Mouse (Mus musculus) CD8-positive naive resting alpha-beta T cell, adult 2 months (primary cell): ENCODE results near the gene Nop2.

Experiments
- DNase-seq, 2 experiments: peaks; one replicate each; pipeline ENCODE4 v3.0.0; 2022; ENCODE audit warnings: low read depth in 2 of 2, low spot score in 2 of 2

The Nop2 gene

GRCm38 (mm10) chr6:125170194-125170593, 38.5 kb downstream of the Nop2 start:
- no peak for DNase-seq

- DNase-seq, result no peak
Observed at GRCm38 (mm10) chr6:125172474-125172873, 40.8 kb downstream of the Nop2 start.

GRCm38 (mm10) chr6:125173256-125173655, 41.5 kb downstream of the Nop2 start:
- DNase-seq, result no peak

- no peak for DNase-seq
Observed at GRCm38 (mm10) chr6:125175469-125175868, 43.8 kb downstream of the Nop2 start.

GRCm38 (mm10) chr6:125179601-125180000, 47.9 kb downstream of the Nop2 start:
- DNase-seq, result no peak

- no peak for DNase-seq
Observed at GRCm38 (mm10) chr6:125182133-125182532, 50.4 kb downstream of the Nop2 start.

- no peak for DNase-seq
Observed at GRCm38 (mm10) chr6:125186203-125186602, 54.5 kb downstream of the Nop2 start.

GRCm38 (mm10) chr6:125190816-125191215, 59.1 kb downstream of the Nop2 start:
- no peak for DNase-seq

- peak; percentile 94 to 96 for DNase-seq
Observed at GRCm38 (mm10) chr6:125191332-125192015, 59.8 kb downstream of the Nop2 start, which contains the start of the genes Ncapd2 and Mrpl51. Ncapd2 (minus strand) TSS chr6:125191701. Mrpl51 (plus strand) TSS chr6:125191801.

- peak; percentile 67 to 79 for DNase-seq
Observed at GRCm38 (mm10) chr6:125192016-125192714, 60.5 kb downstream of the Nop2 start.

GRCm38 (mm10) chr6:125192841-125193240, 61.1 kb downstream of the Nop2 start:
- DNase-seq, result no peak

GRCm38 (mm10) chr6:125193390-125193789, 61.7 kb downstream of the Nop2 start:
- no peak for DNase-seq
